Mouse (Mus musculus): Measurements from ENCODE around the gene Olfr1364.

DNA sequence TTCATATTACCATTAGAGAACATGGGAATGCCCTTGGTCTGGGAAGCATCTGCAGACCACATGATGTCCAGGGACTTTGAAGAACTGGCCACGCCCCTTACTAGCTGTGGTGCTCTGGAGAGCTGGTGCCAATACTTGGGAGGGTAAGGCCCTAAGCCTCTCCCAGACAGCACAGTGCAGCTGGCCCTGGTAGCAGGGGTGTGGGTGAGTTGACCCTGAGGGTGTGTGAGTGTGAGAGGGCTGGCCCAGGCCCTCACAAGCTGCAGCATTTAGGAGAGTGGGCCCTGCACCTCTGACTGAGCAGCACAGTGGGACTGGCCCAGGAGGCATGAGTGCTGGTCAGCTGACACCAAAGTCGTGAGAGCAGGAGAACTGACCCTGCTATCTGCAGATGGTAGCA, 10.1 kb upstream of the Olfr1364 start:
- TF ChIP-seq CTCF (IDR thresholded peaks at IDR 0.05; ENCODE audit: control insufficient read depth, insufficient read depth, insufficient replicate concordance, low read depth, low read length) = no peak
- TF ChIP-seq POLR2A (IDR thresholded peaks at IDR 0.05; ENCODE audit: control insufficient read depth, low read depth, low read length) = no peak

Data from testis, adult 2 months (tissue).